Mouse (Mus musculus): ENCODE data around the gene Ffar2. TPM values are rescaled to one million over a fixed set of nuclear protein-coding genes. Genes with fewer than 3 reads are reported as not detected.

Ffar2 gene
- polyA plus RNA-seq (2012; rRNA removed), result 0.05 and 0.21 TPM in 2 replicates

GRCm38 (mm10) chr7:30823675-30824074, at the start of gene Ffar2:
Gene Ffar2 (minus strand): TSS chr7:30823775.

DNA sequence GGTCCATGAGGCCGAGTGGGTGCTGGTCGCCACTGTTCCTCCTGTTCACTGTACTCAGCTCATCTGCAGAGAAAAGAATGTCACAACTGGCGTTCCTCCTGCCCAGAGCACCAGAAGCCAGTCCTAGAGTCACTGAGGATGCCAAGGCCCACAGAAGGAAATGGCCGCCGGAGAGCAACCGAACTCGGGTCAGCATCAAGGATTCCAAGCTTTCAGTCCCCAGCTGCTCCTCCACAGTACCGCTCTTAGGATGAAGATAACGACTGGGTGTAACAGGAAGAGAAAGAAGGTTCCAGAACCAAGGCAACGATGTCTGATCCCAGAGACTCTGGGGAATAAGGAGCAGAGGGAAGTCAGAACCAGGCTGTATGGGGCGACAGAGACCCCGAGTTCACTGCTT, 37.9 kb upstream of the Ffar2 start, which contains the start of gene Ffar1:
TSS of gene Ffar1 (minus strand) at position 101 of the 400 bp plus-strand sequence.

DNA sequence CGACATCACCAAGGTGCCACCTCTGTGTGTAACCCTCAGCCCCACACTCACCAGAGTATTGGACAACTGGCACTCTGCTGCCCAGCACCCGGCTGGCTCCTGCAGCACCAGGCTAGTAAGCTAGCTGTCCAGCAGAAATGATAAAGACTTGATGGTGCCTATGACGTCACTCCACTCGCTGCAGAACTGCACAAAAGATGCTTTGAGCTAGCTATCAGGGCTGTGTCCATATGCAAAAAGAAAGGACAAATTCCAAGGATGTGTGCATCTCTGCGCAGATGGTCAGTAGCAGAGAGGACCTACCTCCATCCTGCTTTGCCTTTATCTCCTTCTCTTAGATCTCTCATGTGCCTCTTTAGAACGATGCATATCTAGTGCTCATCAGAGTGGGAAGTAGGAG, 32.5 kb upstream of the Ffar2 start, which contains the start of gene Ffar3:
TSS of gene Ffar3 (minus strand) at position 101 of the 400 bp plus-strand sequence.

DNA sequence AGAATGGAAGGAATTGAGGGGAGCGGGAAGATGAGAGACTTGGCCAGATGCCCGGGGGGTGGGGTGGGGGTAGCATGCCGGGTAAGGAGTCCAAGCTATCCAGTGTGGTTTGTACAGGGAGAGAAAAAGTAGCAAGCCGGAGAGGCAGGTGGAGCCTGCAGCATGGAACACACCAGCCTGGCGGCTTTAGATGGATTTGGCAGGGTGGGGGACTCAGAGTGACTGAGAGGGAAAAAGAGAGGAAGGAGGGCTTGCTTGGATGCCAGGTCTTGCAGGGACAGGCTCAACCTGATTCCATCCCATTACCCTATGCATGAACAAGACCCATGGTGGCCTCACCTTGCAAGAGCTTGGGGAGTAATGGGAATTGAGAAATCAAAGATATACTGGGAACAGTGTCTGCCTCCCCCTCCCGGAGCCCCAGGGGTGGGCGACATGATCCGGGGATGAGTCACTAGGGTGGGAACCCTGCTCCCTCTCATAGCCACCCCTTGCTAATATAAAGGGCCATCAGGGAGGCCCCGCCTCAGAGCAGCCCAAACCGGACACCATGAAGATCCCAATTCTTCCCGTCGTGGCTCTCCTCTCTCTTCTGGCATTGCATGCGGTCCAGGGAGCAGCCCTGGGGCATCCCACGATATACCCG, 36.1 kb downstream of the Ffar2 start, which contains the start of gene Krtdap:
TSS of gene Krtdap (plus strand) at position 520 of the 646 bp plus-strand sequence.

Other genes with a start within 250 kb of the Ffar2 start
- 55.4 and 66.3 TPM in 2 replicates for gene Kmt2b, start 235.0 kb downstream of the Ffar2 start, polyA plus RNA-seq (2012; rRNA removed)
- gene Zbtb32, start 224.9 kb downstream of the Ffar2 start, polyA plus RNA-seq (2012; rRNA removed), result 0.20 and 0.45 TPM in 2 replicates
- gene Upk1a, start 210.9 kb downstream of the Ffar2 start, polyA plus RNA-seq (2012; rRNA removed), result 1.9 and 4.0 TPM in 2 replicates
- 789 and 842 TPM in 2 replicates for gene Cox6b1, start 197.6 kb downstream of the Ffar2 start, polyA plus RNA-seq (2012; rRNA removed)
- gene Etv2, start 187.9 kb downstream of the Ffar2 start, polyA plus RNA-seq (2012; rRNA removed), result 0.07 and 0.18 TPM in 2 replicates
- gene Rbm42, start 173.5 kb downstream of the Ffar2 start, polyA plus RNA-seq (2012; rRNA removed), result 68.3 and 129 TPM in 2 replicates
- 50.6 and 72.4 TPM in 2 replicates for gene Haus5, start 158.8 kb downstream of the Ffar2 start, polyA plus RNA-seq (2012; rRNA removed)
- not detected in 2 replicates for gene Pmis2, start 152.2 kb downstream of the Ffar2 start, polyA plus RNA-seq (2012; rRNA removed)
- gene 2200002J24Rik, start 124.8 kb downstream of the Ffar2 start, polyA plus RNA-seq (2012; rRNA removed), result not detected in 2 replicates
- gene Atp4a, start 111.6 kb downstream of the Ffar2 start, polyA plus RNA-seq (2012; rRNA removed), result 0.70 and 1.3 TPM in 2 replicates
- gene Tmem147, start 94.2 kb downstream of the Ffar2 start, polyA plus RNA-seq (2012; rRNA removed), result 66.3 and 120 TPM in 2 replicates
- gene Gapdhs, start 80.1 kb downstream of the Ffar2 start, polyA plus RNA-seq (2012; rRNA removed), result 0.16 TPM in 1 of 2 replicates, not detected in the other
- gene Sbsn, start 72.3 kb downstream of the Ffar2 start, polyA plus RNA-seq (2012; rRNA removed), result 5.4 and 6.3 TPM in 2 replicates
- gene Dmkn, start 60.0 kb downstream of the Ffar2 start, polyA plus RNA-seq (2012; rRNA removed), result 0.06 and 0.15 TPM in 2 replicates
- gene Krtdap, start 35.9 kb downstream of the Ffar2 start, polyA plus RNA-seq (2012; rRNA removed), result not detected in 2 replicates
- gene Ffar3, start 32.4 kb upstream of the Ffar2 start, polyA plus RNA-seq (2012; rRNA removed), result 0.05 TPM in 1 of 2 replicates, not detected in the other
- 0.02 TPM in 1 of 2 replicates, not detected in the other for gene Ffar1, start 37.8 kb upstream of the Ffar2 start, polyA plus RNA-seq (2012; rRNA removed)
- 0.01 and 0.05 TPM in 2 replicates for gene Cd22, start 56.6 kb upstream of the Ffar2 start, polyA plus RNA-seq (2012; rRNA removed)
- gene Mag, start 91.1 kb upstream of the Ffar2 start, polyA plus RNA-seq (2012; rRNA removed), result 0.26 and 0.46 TPM in 2 replicates
- gene Hamp2, start 100.9 kb upstream of the Ffar2 start, polyA plus RNA-seq (2012; rRNA removed), result not detected in 2 replicates
- not detected in 2 replicates for gene Hamp, start 120.3 kb upstream of the Ffar2 start, polyA plus RNA-seq (2012; rRNA removed)
- 97.2 and 156 TPM in 2 replicates for gene Usf2, start 133.0 kb upstream of the Ffar2 start, polyA plus RNA-seq (2012; rRNA removed)
- gene Lsr, start 149.7 kb upstream of the Ffar2 start, polyA plus RNA-seq (2012; rRNA removed), result 15.1 and 19.4 TPM in 2 replicates
- gene Fam187b, start 150.0 kb upstream of the Ffar2 start, polyA plus RNA-seq (2012; rRNA removed), result 0.60 and 0.68 TPM in 2 replicates
- 5.5 and 7.8 TPM in 2 replicates for gene Fxyd5, start 218.7 kb upstream of the Ffar2 start, polyA plus RNA-seq (2012; rRNA removed)
- gene Fxyd7, start 227.7 kb upstream of the Ffar2 start, polyA plus RNA-seq (2012; rRNA removed), result 5.0 and 10.5 TPM in 2 replicates
- gene Fxyd1, start 233.4 kb upstream of the Ffar2 start, polyA plus RNA-seq (2012; rRNA removed), result 8.6 and 18.0 TPM in 2 replicates
- 1.8 and 3.3 TPM in 2 replicates for gene Lgi4, start 235.6 kb upstream of the Ffar2 start, polyA plus RNA-seq (2012; rRNA removed)